Mouse (Mus musculus): ENCODE data around the gene Ifnar1. TPM values are rescaled to one million over a fixed set of nuclear protein-coding genes. Genes with fewer than 3 reads are reported as not detected.

Ifnar1 gene
- polyA plus RNA-seq, 1 experiment: 15.9 TPM

DNA sequence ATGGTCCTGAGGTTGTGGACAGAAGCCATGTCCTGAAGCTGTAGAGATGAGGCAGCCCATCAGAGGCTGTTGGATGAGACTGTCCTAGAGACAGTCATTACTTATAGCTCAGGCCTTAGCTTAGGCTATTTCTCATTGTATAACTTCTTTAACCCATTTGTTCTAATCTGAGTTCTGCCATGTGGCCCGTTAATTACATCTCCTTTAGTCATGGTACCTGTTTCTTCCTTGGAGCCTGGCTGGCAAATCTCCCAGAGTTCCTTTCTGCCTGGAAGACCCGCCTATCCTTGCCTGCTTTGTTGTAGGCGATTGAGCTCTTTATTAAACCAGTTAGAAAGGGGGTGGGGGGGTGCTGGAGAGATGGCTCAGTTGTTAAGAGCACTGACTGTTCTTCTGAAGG, 11.7 kb downstream of the Ifnar1 start:
- no peak overlapping the region for H3K4me3 ChIP-seq (replicated peaks; ENCODE audit: control insufficient read depth, low read depth, low read length)
- no peaks in the 10 kb centered on the region for H3K4me1 ChIP-seq (ENCODE audit: control insufficient read depth, insufficient read depth, low read length)
- TF ChIP-seq POLR2A (IDR thresholded peaks at IDR 0.05; ENCODE audit: borderline replicate concordance, control insufficient read depth, low read depth, low read length): no peak
- 93% methylated on average over 3 of the region's 3 CpGs for WGBS
- no peak overlapping the region for H3K27ac ChIP-seq (ENCODE audit: control insufficient read depth, insufficient read depth, low read depth, low read length, poor library complexity)

DNA sequence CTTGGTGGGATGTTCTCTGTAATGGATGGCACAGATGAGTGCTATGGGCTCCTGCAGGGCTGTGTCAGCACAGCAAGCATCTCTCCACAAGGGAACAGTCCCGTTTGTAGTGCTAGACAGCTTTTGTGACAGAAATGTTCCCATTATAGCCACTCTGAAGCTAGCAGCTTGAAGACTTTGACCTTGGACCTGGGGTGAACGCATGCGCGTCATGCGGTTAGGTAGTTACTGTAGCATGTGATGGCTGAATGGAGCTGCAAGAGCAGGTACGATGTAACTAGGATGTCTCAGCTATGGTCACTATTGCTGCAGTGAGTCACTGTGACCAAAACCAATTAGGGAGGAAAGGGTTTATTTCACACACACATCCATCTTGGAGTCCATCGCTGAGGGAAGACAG, 13.0 kb downstream of the Ifnar1 start:
- 94% methylated on average over 7 of the region's 7 CpGs for WGBS
- TF ChIP-seq CTCF (IDR thresholded peaks at IDR 0.05; ENCODE audit: control insufficient read depth, insufficient read depth, low read length): no peak
- TF ChIP-seq POLR2A (IDR thresholded peaks at IDR 0.05; ENCODE audit: borderline replicate concordance, control insufficient read depth, low read depth, low read length): no peak
- Histone ChIP-seq H3K4me3 (replicated peaks; ENCODE audit: control insufficient read depth, low read depth, low read length) (no peak overlapping the region), H3K4me1 (ENCODE audit: control insufficient read depth, insufficient read depth, low read length) (no peaks in the 10 kb centered on the region), H3K27ac (ENCODE audit: control insufficient read depth, insufficient read depth, low read depth, low read length, poor library complexity) (no peak overlapping the region)

- H3K4me1 ChIP-seq (ENCODE audit: control insufficient read depth, insufficient read depth, low read length): no peaks in the 10 kb centered on the region
- H3K27ac ChIP-seq (ENCODE audit: control insufficient read depth, insufficient read depth, low read depth, low read length, poor library complexity): no peak overlapping the region
- TF ChIP-seq CTCF (IDR thresholded peaks at IDR 0.05; ENCODE audit: control insufficient read depth, insufficient read depth, low read length) (no peak), POLR2A (IDR thresholded peaks at IDR 0.05; ENCODE audit: borderline replicate concordance, control insufficient read depth, low read depth, low read length) (no peak)
- 89% methylated on average over 7 of the region's 7 CpGs for WGBS
- H3K4me3 ChIP-seq (replicated peaks; ENCODE audit: control insufficient read depth, low read depth, low read length): no peak overlapping the region
Observed at GRCm38 (mm10) chr16:91504701-91505100, 19.7 kb downstream of the Ifnar1 start.

DNA sequence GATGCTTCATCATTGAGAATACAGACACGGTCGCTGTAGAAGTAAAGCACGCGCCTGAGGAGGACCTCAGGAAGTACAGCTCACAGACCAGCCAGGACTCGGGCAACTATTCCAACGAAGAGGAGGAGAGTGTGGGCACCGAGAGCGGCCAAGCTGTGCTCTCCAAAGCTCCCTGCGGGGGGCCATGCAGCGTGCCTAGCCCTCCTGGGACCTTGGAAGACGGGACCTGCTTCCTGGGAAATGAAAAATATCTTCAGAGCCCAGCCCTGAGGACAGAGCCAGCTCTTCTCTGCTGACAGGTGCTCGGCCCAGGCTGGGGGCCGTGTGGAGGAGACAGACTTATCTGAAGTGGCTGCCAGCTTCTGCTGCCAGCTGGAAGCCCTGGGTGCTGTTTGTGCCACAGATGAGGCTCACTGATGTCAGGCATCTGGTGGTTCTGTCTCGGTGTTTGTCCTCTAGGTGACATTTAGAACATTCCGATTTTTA, 20.1 kb downstream of the Ifnar1 start:
- TF ChIP-seq POLR2A (IDR thresholded peaks at IDR 0.05; ENCODE audit: borderline replicate concordance, control insufficient read depth, low read depth, low read length): no peak
- TF ChIP-seq CTCF (IDR thresholded peaks at IDR 0.05; ENCODE audit: control insufficient read depth, insufficient read depth, low read length): no peak
- H3K4me1 ChIP-seq (ENCODE audit: control insufficient read depth, insufficient read depth, low read length): no peaks in the 10 kb centered on the region
- H3K27ac ChIP-seq (ENCODE audit: control insufficient read depth, insufficient read depth, low read depth, low read length, poor library complexity): no peak overlapping the region
- WGBS: 83% methylated on average over 15 of the region's 15 CpGs
- H3K4me3 ChIP-seq (replicated peaks; ENCODE audit: control insufficient read depth, low read depth, low read length): no peak overlapping the region

- WGBS: 93% methylated on average over 12 of the region's 12 CpGs
- Histone ChIP-seq H3K27ac (ENCODE audit: control insufficient read depth, insufficient read depth, low read depth, low read length, poor library complexity) (no peak overlapping the region), H3K4me1 (ENCODE audit: control insufficient read depth, insufficient read depth, low read length) (no peaks in the 10 kb centered on the region; the same call in 1 of the 2 replicates), H3K4me3 (replicated peaks; ENCODE audit: control insufficient read depth, low read depth, low read length) (no peak overlapping the region)
- TF ChIP-seq CTCF (IDR thresholded peaks at IDR 0.05; ENCODE audit: control insufficient read depth, insufficient read depth, low read length): no peak
- no peak for TF ChIP-seq POLR2A (IDR thresholded peaks at IDR 0.05; ENCODE audit: borderline replicate concordance, control insufficient read depth, low read depth, low read length)
Observed at GRCm38 (mm10) chr16:91506396-91506795, 21.4 kb downstream of the Ifnar1 start.

DNA sequence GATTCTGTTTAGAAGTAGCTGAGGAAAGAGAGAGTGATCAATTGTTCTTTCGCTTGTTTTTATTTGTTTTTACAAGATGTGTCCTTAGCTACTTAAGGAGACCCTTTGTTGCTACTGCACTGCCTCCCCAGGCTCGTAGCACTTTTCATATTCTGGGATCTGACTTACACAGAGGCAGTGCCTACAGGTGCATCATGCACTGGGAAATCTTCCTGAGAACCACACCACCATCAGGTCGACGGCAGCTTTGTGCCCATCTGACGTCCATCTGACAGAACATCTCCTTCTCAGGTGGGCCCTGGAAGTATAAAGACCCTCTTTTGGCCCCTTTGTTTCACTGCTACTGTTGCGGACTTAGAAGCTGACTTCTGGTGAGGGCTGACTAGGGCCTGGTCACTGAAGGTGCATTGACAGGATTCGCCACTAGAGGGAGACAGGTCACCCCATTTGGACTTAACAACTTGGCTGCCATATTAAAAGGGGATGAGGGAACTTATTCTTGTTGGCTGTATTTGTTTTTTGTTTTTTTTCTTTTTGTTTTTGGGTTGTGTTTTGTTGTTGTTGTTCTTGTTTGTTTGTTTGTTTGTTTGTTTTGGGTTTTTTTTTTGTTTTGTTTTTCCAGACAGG, 27.2 kb downstream of the Ifnar1 start:
- WGBS: 37% methylated on average over 7 of the region's 7 CpGs
- H3K4me1 ChIP-seq (ENCODE audit: control insufficient read depth, insufficient read depth, low read length): no peaks in the 10 kb centered on the region; the same call in none of the 2 replicates
- H3K4me3 ChIP-seq (replicated peaks; ENCODE audit: control insufficient read depth, low read depth, low read length): no peak overlapping the region
- no peak overlapping the region for H3K27ac ChIP-seq (ENCODE audit: control insufficient read depth, insufficient read depth, low read depth, low read length, poor library complexity)
- TF ChIP-seq POLR2A (IDR thresholded peaks at IDR 0.05; ENCODE audit: borderline replicate concordance, control insufficient read depth, low read depth, low read length) (no peak), CTCF (IDR thresholded peaks at IDR 0.05; ENCODE audit: control insufficient read depth, insufficient read depth, low read length) (peak; percentile 93)

DNA sequence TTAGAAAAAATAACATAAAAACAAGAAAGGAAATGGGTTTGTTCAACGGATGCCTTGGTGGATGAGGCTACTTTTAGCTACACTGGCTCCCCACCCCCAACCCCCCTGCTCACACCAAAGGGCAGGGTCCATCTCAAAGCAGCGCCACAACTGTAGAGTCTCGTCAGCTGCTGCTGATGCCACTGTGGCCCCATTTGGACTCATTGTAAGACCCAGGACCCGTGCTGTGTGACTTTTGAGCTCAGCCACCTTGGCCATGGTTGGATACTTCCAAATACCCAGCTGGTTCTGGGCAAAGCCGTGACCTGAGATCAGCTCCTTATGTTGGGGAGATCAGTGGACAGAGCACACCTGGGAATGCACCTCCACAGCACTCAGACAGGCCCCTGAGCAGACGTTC, 28.1 kb downstream of the Ifnar1 start:
- no peak overlapping the region for H3K27ac ChIP-seq (ENCODE audit: control insufficient read depth, insufficient read depth, low read depth, low read length, poor library complexity)
- 76% methylated on average over 6 of the region's 6 CpGs for WGBS
- TF ChIP-seq CTCF (IDR thresholded peaks at IDR 0.05; ENCODE audit: control insufficient read depth, insufficient read depth, low read length) (no peak), POLR2A (IDR thresholded peaks at IDR 0.05; ENCODE audit: borderline replicate concordance, control insufficient read depth, low read depth, low read length) (no peak)
- no peak overlapping the region for H3K4me3 ChIP-seq (replicated peaks; ENCODE audit: control insufficient read depth, low read depth, low read length)
- no peaks in the 10 kb centered on the region; the same call in none of the 2 replicates for H3K4me1 ChIP-seq (ENCODE audit: control insufficient read depth, insufficient read depth, low read length)

DNA sequence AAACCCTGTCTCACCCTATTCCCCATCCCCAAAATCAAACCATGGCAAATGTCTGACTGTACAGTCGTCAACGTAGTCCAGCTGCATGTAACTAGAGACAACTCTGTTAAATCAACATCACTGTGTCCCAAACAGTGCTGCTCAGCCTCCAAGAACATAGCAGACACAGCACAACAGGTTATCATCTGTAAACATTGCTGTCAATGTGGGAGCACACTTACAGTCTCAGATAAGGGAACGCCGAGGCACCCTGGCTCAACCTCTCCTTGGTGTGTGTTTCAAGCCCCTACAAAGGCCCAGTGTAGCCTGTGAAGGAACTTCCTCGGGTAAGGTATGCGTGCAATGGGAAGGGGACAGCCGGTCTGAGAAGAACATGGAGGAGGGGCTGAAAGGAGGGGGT, 32.0 kb downstream of the Ifnar1 start:
- Histone ChIP-seq H3K4me1 (ENCODE audit: control insufficient read depth, insufficient read depth, low read length) (peaks cover 3% of the 10 kb centered on the region), H3K4me3 (replicated peaks; ENCODE audit: control insufficient read depth, low read depth, low read length) (no peak overlapping the region), H3K27ac (ENCODE audit: control insufficient read depth, insufficient read depth, low read depth, low read length, poor library complexity) (no peak overlapping the region)
- TF ChIP-seq POLR2A (IDR thresholded peaks at IDR 0.05; ENCODE audit: borderline replicate concordance, control insufficient read depth, low read depth, low read length) (no peak), CTCF (IDR thresholded peaks at IDR 0.05; ENCODE audit: control insufficient read depth, insufficient read depth, low read length) (no peak)
- 52% methylated on average over 7 of the region's 7 CpGs for WGBS

GRCm38 (mm10) chr16:91522040-91522439, 37.0 kb downstream of the Ifnar1 start:
- H3K4me3 ChIP-seq (replicated peaks; ENCODE audit: control insufficient read depth, low read depth, low read length): no peak overlapping the region
- H3K4me1 ChIP-seq (ENCODE audit: control insufficient read depth, insufficient read depth, low read length): peaks cover 10% of the 10 kb centered on the region
- H3K27ac ChIP-seq (ENCODE audit: control insufficient read depth, insufficient read depth, low read depth, low read length, poor library complexity): peak overlapping the region; percentile 94
- WGBS: 11% methylated on average over 5 of the region's 5 CpGs
- no peak for TF ChIP-seq CTCF (IDR thresholded peaks at IDR 0.05; ENCODE audit: control insufficient read depth, insufficient read depth, low read length)
- TF ChIP-seq POLR2A (IDR thresholded peaks at IDR 0.05; ENCODE audit: borderline replicate concordance, control insufficient read depth, low read depth, low read length): no peak

All from bone marrow, adult 2 months (tissue).